Mouse (Mus musculus) bone marrow, adult 2 months (tissue): ENCODE measurements around the gene Dlgap1.

Experiments used
- CTCF ChIP-seq: fragments of 200-500 bp; IDR thresholded peaks from 2 replicates; pipeline ENCODE4 v1.5.1; 2011; ENCODE audit warnings: low read length, control low read depth; ENCODE audit not compliant: control insufficient read depth, insufficient read depth
- POLR2A ChIP-seq: fragments of 200-500 bp; IDR thresholded peaks from 2 replicates; pipeline ENCODE4 v1.6.1; 2011; ENCODE audit warnings: low read depth, mild to moderate bottlenecking, control low read depth, low read length, borderline replicate concordance; ENCODE audit not compliant: control insufficient read depth

- no peak for TF ChIP-seq CTCF
- TF ChIP-seq POLR2A = no peak
These were observed 66.0 kb downstream of the Dlgap1 start for GRCm38 (mm10) chr17:70034862-70035261.
